Mouse (Mus musculus): ENCODE data around the gene Gltp.

DNA sequence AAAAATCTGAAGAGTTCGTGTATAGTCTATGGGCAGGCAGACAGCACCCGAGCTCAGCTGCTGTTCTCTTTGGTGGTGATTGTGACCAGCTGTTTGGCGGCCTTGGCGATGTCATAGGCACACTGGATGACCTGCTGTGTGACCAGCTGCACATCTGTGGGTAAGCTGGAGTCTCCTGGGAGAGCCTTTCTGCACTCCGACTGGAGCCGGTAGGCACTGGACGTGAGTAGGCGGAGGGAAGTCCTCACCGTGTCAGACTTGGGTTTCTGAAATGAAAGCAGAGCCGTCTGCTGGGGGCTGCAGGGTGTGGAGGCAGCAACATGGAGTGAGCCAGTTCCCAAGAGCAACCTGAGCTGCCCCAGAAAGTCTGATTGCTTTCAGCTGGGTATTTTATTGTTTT is 39.3 kb upstream of the Gltp start:
- TF ChIP-seq EP300 (IDR thresholded peaks at IDR 0.05; ENCODE audit: low read depth) (no peak), CTCF (IDR thresholded peaks at IDR 0.05; ENCODE audit: low read depth) (no peak)

Data from liver, embryonic 14.5 days (tissue).